Mouse (Mus musculus): ENCODE measurements around the gene Cysrt1.

Cysrt1 gene

GRCm38 (mm10) chr2:25234050-25234449, 8.2 kb downstream of the Cysrt1 start, which contains the start of gene Slc34a3:
Gene Slc34a3 (minus strand): TSS chr2:25234364.
- ChIA-PET POLR2A (interaction anchor here in 3 of 4 experiments (0.7 to 75.9 kb wide), 7 partner anchors 5 to 40 kb away, joined by 3 to 2347 read pairs (median 1600); partner anchors contain the start of genes Tubb4b (in 3 of the 3), AL732309.1 (in 2 of the 3), Anapc2 (in 2 of the 3) and Cysrt1 (in 2 of the 3)), CTCF (no interaction called here)

GRCm38 (mm10) chr2:25233421-25233820, 8.8 kb downstream of the Cysrt1 start:
- CTCF ChIA-PET, result interaction anchor here in 2 of 4 experiments (0.5 to 0.6 kb wide), 2 partner anchors 41 to 184 kb away, joined by 3 to 11 read pairs; no protein-coding TSS in a partner anchor
- POLR2A ChIA-PET, result interaction anchor here in 3 of 4 experiments (0.7 to 75.9 kb wide), 7 partner anchors 6 to 160 kb away, joined by 4 to 2347 read pairs (median 1600); partner anchors contain the start of genes AL732309.1 (in 2 of the 3), Anapc2 (in 2 of the 3), Cysrt1 (in 2 of the 3) and Fam166a (in 2 of the 3)

- CTCF ChIA-PET, result interaction anchor here in 2 of 4 experiments (0.7 to 5.3 kb wide), 5 partner anchors 10 to 62 kb away, joined by 3 to 54 read pairs (median 5); partner anchors contain the start of genes Cysrt1 (in 1 of the 2), Rnf208 (in 1 of the 2) and Tmem203 (in 1 of the 2)
Measured at GRCm38 (mm10) chr2:25231038-25231437, 11.2 kb downstream of the Cysrt1 start.

GRCm38 (mm10) chr2:25230581-25230980, 11.7 kb downstream of the Cysrt1 start:
- ChIA-PET POLR2A (interaction anchor here (0.5 to 75.9 kb wide), 13 partner anchors 3 to 137 kb away, joined by 3 to 2347 read pairs (median 7); partner anchors contain the start of genes Cysrt1 (in 3 of the 4), Rnf208 (in 3 of the 4), AL732309.1 (in 2 of the 4) and Anapc2 (in 2 of the 4)), CTCF (interaction anchor here in 2 of 4 experiments (0.6 to 5.3 kb wide), 6 partner anchors 11 to 205 kb away, joined by 4 to 54 read pairs (median 14); partner anchors contain the start of genes Cysrt1 (in 1 of the 2), Rnf208 (in 1 of the 2), Tmem203 (in 1 of the 2) and Tor4a (in 1 of the 2))

More at GRCm38 (mm10) chr2:25231038-25231437, 11.2 kb downstream of the Cysrt1 start:
- POLR2A ChIA-PET, result interaction anchor here (0.5 to 75.9 kb wide), 14 partner anchors 4 to 296 kb away, joined by 3 to 2347 read pairs (median 6); partner anchors contain the start of genes Cysrt1 (in 3 of the 4), Rnf208 (in 3 of the 4), AL732309.1 (in 2 of the 4) and Anapc2 (in 2 of the 4)

GRCm38 (mm10) chr2:25229582-25229981, 12.7 kb downstream of the Cysrt1 start:
- CTCF ChIA-PET, result interaction anchor here (1.1 to 5.3 kb wide), 12 partner anchors 10 to 171 kb away, joined by 4 to 54 read pairs (median 12); partner anchors contain the start of genes AL732309.1 (in 1 of the 4), Cysrt1 (in 1 of the 4), Fam166a (in 1 of the 4) and Nrarp (in 1 of the 4)

GRCm38 (mm10) chr2:25228995-25229530, 13.2 kb downstream of the Cysrt1 start:
- ChIA-PET CTCF (interaction anchor here (0.5 to 5.3 kb wide), 87 partner anchors 8 to 294 kb away, joined by 3 to 54 read pairs (median 5); partner anchors contain the start of genes Tor4a (in 4 of the 4), AL732309.1 (in 3 of the 4), Cysrt1 (in 3 of the 4) and Nrarp (in 3 of the 4)), POLR2A (interaction anchor here (0.6 to 75.9 kb wide), 36 partner anchors 2 to 295 kb away, joined by 3 to 2347 read pairs (median 4); partner anchors contain the start of genes Tprn (in 4 of the 4), AL732309.1 (in 3 of the 4), Tmem203 (in 3 of the 4) and Tor4a (in 3 of the 4))

More at GRCm38 (mm10) chr2:25229582-25229981, 12.7 kb downstream of the Cysrt1 start:
- POLR2A ChIA-PET, result interaction anchor here in 3 of 4 experiments (0.6 to 75.9 kb wide), 11 partner anchors 2 to 322 kb away, joined by 3 to 2347 read pairs (median 10); partner anchors contain the start of genes AL732309.1 (in 2 of the 3), Anapc2 (in 2 of the 3), Cysrt1 (in 2 of the 3) and Fam166a (in 2 of the 3)

GRCm38 (mm10) chr2:25228431-25228889, 13.8 kb downstream of the Cysrt1 start:
- CTCF ChIA-PET, result interaction anchor here (0.5 to 5.3 kb wide), 103 partner anchors 8 to 1231 kb away, joined by 3 to 54 read pairs (median 4); partner anchors contain the start of genes AL732309.1 (in 4 of the 4), Ssna1 (in 4 of the 4), Tor4a (in 4 of the 4) and Anapc2 (in 3 of the 4)
- POLR2A ChIA-PET, result interaction anchor here (0.7 to 75.9 kb wide), 41 partner anchors 1 to 1324 kb away, joined by 3 to 2347 read pairs (median 4); partner anchors contain the start of genes Tprn (in 4 of the 4), AL732309.1 (in 3 of the 4), Tmem203 (in 3 of the 4) and Tor4a (in 3 of the 4)

GRCm38 (mm10) chr2:25227406-25227805, 14.8 kb downstream of the Cysrt1 start:
- CTCF ChIA-PET, result interaction anchor here (0.6 to 5.3 kb wide), 31 partner anchors 9 to 269 kb away, joined by 3 to 54 read pairs (median 7); partner anchors contain the start of genes Cysrt1 (in 3 of the 4), Rnf208 (in 3 of the 4), AL732309.1 (in 2 of the 4) and Rnf224 (in 2 of the 4)
- POLR2A ChIA-PET, result interaction anchor here (0.5 to 75.9 kb wide), 34 partner anchors 0 to 1325 kb away, joined by 3 to 2347 read pairs (median 4); partner anchors contain the start of genes AL732309.1 (in 3 of the 4), Stpg3 (in 3 of the 4), Tmem203 (in 3 of the 4) and Anapc2 (in 2 of the 4)

GRCm38 (mm10) chr2:25226864-25227263, 15.4 kb downstream of the Cysrt1 start:
- ChIA-PET POLR2A (interaction anchor here in 3 of 4 experiments (0.7 to 75.9 kb wide), 23 partner anchors 1 to 292 kb away, joined by 3 to 2347 read pairs (median 6); partner anchors contain the start of genes AL732309.1 (in 3 of the 3), Slc34a3 (in 3 of the 3), Tmem203 (in 3 of the 3) and Tor4a (in 3 of the 3)), CTCF (interaction anchor here in 2 of 4 experiments (1.0 to 5.3 kb wide), 8 partner anchors 8 to 200 kb away, joined by 3 to 54 read pairs (median 16); partner anchors contain the start of genes AL732309.1 (in 1 of the 2), Cysrt1 (in 1 of the 2), Fam166a (in 1 of the 2) and Rnf208 (in 1 of the 2))

- CTCF ChIA-PET, result interaction anchor here in 1 of 4 experiments (1.2 to 1.8 kb wide), 5 partner anchors 15 to 356 kb away, joined by 3 to 6 read pairs (median 4); partner anchors contain the start of genes Ajm1 and Nelfb
- POLR2A ChIA-PET, result interaction anchor here (0.7 to 75.9 kb wide), 47 partner anchors 2 to 618 kb away, joined by 3 to 2347 read pairs (median 7); partner anchors contain the start of genes AL732309.1 (in 4 of the 4), Tor4a (in 4 of the 4), Nelfb (in 3 of the 4) and Rnf224 (in 3 of the 4)
Measured at GRCm38 (mm10) chr2:25225811-25226379, 16.4 kb downstream of the Cysrt1 start.

GRCm38 (mm10) chr2:25224766-25225752, 17.2 kb downstream of the Cysrt1 start:
- ChIA-PET CTCF (interaction anchor here in 2 of 4 experiments (0.6 to 1.8 kb wide), 12 partner anchors 14 to 357 kb away, joined by 3 to 9 read pairs (median 4); partner anchors contain the start of genes Abca2 (in 1 of the 2), Ajm1 (in 1 of the 2), Cysrt1 (in 1 of the 2) and Nelfb (in 1 of the 2)), POLR2A (interaction anchor here (0.5 to 75.9 kb wide), 91 partner anchors 9 to 1282 kb away, joined by 3 to 2347 read pairs (median 5); partner anchors contain the start of genes AL732309.1 (in 4 of the 4), Tor4a (in 4 of the 4), Anapc2 (in 3 of the 4) and Nelfb (in 3 of the 4))

- POLR2A ChIA-PET, result interaction anchor here (0.5 to 75.9 kb wide), 78 partner anchors 10 to 1127 kb away, joined by 3 to 2347 read pairs (median 5); partner anchors contain the start of genes Tor4a (in 4 of the 4), AL732309.1 (in 3 of the 4), Anapc2 (in 3 of the 4) and Nelfb (in 3 of the 4)
- CTCF ChIA-PET, result interaction anchor here in 2 of 4 experiments (0.6 to 1.8 kb wide), 10 partner anchors 13 to 357 kb away, joined by 3 to 9 read pairs (median 4); partner anchors contain the start of genes Abca2 (in 1 of the 2), Ajm1 (in 1 of the 2), Cysrt1 (in 1 of the 2) and Nelfb (in 1 of the 2)
Measured at GRCm38 (mm10) chr2:25224492-25224765, 17.8 kb downstream of the Cysrt1 start, which contains the start of gene Tubb4b. Gene Tubb4b (minus strand): TSS chr2:25224702.

GRCm38 (mm10) chr2:25223681-25224491, 18.4 kb downstream of the Cysrt1 start:
- CTCF ChIA-PET, result interaction anchor here in 1 of 4 experiments (1.3 to 1.8 kb wide), 3 partner anchors 39 to 205 kb away, joined by 3 to 5 read pairs (median 4); partner anchors contain the start of genes Abca2, Nrarp and Tprn
- POLR2A ChIA-PET, result interaction anchor here (0.6 to 75.9 kb wide), 73 partner anchors 10 to 760 kb away, joined by 3 to 2347 read pairs (median 5); partner anchors contain the start of genes Tor4a (in 4 of the 4), AL732309.1 (in 3 of the 4), Anapc2 (in 3 of the 4) and Cysrt1 (in 3 of the 4)

GRCm38 (mm10) chr2:25221331-25221772, 20.9 kb downstream of the Cysrt1 start:
- ChIA-PET CTCF (interaction anchor here in 2 of 4 experiments (0.5 to 1.1 kb wide), 2 partner anchors 29 to 50 kb away, joined by 3 read pairs; no protein-coding TSS in a partner anchor), POLR2A (interaction anchor here (0.5 to 75.9 kb wide), 30 partner anchors 8 to 235 kb away, joined by 3 to 2347 read pairs (median 4); partner anchors contain the start of genes Anapc2 (in 4 of the 4), Ssna1 (in 4 of the 4), Tor4a (in 4 of the 4) and Nelfb (in 3 of the 4))

All from embryonic stem cell, embryonic (primary cell).